Mouse (Mus musculus) retina, embryonic 14.5 days (tissue): ENCODE data around the gene Ltc4s.

Source experiments
- DNase-seq: peaks from one replicate; pipeline ENCODE4 v3.0.0-alpha.2; 2015; ENCODE audit warnings: low spot score

Gene Ltc4s

GRCm38 (mm10) chr11:50200613-50201012, 37.8 kb downstream of the Ltc4s start:
- no peak for DNase-seq

DNA sequence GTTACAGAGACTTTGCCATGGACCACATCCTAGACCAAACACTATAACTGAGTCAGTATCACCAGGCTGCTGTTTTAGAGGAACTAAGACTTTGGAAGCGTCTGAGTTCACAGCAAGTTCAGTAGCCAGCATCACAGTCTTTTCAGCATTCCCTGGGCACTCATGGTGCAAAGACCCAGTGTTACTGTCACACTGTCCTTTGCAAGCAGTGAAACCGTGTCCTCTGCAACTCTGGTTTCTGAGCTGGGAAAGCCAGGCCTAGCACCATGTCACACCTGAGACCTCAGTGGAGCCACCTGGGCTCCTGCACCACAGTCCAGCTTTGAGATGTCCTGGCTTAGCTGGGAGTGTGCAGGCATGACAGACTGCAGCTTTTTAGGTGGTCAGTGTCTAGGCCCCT, 39.5 kb downstream of the Ltc4s start:
- DNase-seq, result no peak

DNA sequence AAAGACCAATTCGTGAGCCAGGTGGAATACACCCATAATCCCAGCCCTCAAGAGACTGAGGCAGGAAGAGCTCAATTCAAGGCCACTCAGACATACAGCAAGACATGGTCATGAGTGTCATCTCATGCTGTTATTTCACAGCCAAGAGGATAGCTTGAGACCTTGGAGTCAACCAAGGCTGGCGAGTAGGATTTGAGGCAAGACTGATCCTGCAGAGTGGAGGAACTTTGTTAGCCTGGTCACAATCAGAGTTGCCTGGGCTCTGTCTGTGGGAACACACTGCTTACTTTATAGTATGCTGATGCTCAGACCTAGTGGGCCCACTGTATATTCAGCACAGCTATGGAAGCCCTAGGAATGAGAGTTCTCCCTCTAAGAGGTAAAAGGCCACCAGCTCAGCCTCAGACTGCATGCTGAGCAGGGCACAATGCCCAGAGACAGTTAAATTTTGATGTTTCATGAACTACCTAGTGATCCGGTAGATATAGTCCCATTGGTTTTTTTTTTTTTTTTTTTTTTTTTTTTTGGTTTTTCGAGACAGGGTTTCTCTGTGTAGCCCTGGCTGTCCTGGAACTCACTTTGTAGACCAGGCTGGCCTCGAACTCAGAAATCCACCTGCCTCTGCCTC, 40.1 kb downstream of the Ltc4s start:
- no peak for DNase-seq

DNA sequence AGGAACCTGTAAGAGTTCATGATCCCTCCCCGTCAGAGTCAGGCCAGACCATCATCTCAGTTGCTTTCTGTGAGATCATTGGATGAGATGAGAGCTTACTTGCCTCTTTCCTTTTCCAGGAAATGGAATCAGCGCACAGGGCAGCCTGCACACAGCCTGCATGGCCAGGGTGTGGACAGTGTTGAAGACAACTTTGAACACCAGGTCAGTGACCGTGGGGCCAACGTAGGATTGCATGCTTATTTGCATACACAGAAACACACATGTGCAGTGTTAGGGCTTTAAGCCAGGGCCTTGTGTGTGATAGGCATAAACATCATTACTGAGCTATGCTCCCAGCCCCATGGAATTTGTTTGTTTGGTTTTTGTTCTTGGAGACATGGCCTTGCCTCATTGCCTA, 40.9 kb downstream of the Ltc4s start:
- DNase-seq, result no peak

GRCm38 (mm10) chr11:50194793-50195192, 43.6 kb downstream of the Ltc4s start:
- no peak for DNase-seq

DNA sequence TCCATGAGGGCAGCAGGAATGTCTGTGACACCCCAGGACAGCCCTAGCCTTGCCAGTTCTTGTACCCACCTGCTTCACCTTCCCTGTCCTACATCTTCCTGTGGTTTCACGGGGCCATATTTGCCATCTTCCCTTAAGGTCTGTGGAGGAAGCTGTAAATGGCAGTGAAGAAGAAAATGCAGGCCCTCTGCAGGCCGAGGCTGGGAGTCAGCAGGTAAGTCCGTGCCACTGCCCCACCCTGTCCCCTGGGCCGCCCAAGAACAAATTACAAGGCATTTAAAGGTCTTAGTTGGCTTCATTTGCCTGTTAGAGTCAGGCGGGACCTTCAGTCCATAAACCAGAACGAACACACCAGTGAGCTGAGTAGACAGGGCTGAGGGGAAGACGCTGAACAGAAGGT, 44.3 kb downstream of the Ltc4s start:
- DNase-seq, result no peak

DNA sequence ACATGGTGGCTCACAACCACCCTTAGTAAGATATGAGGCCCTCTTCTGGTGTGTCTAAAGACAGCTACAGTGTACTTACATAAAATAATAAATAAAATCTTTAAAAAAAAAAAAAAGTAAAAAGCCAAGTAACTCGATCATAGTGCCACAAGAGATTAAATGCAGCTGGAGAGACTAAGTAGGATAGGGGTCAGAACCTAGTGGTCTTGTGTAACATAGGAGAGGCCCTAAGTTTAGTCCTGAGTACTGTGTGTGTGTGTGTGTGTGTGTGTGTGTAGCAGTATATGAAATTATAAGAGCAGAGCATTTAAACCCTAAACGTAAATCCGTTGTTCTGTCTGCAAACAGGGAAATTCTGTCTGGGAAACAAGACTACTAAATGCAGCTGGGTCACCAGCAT, 46.1 kb downstream of the Ltc4s start:
- DNase-seq, result no peak

- DNase-seq, result no peak
Measured at GRCm38 (mm10) chr11:50190362-50190761, 48.1 kb downstream of the Ltc4s start.

- no peak for DNase-seq
Measured at GRCm38 (mm10) chr11:50188682-50189081, 49.7 kb downstream of the Ltc4s start.
